Mouse (Mus musculus) liver, postnatal 0 days (tissue): ENCODE measurements around the gene Atg16l1. TPM values are rescaled to one million over a fixed set of nuclear protein-coding genes. Genes with fewer than 3 reads are reported as not detected.
"Not testable (repeated sequence)": the region's sequence is repeated elsewhere in the genome, so short reads cannot be mapped to it uniquely, and the experiment has no call there.

Source experiments
- ATAC-seq: fragments of 200-750 bp; cut with Nextera tagmentation; 2 replicates; pipeline ENCODE4 v1.8.0; 2017; ENCODE audit warnings: mild to moderate bottlenecking, moderate library complexity
- DNase-seq: peaks from one replicate; pipeline ENCODE4 v3.0.0-alpha.2; 2016
- H3K27ac ChIP-seq: fragments of 300-500 bp; sonication (generic); 2 replicates; pipeline ENCODE4 v1.5.1; 2014; ENCODE audit warnings: antibody characterized with exemption, moderate library complexity, mild to moderate bottlenecking, low read depth
- H3K27me3 ChIP-seq: fragments of 300-500 bp; sonication (generic); 2 replicates; pipeline ENCODE4 v1.6.1; 2014; ENCODE audit warnings: low read length, control low read depth, mixed read lengths; ENCODE audit not compliant: insufficient read depth
- H3K36me3 ChIP-seq: fragments of 300-500 bp; sonication (generic); replicated peaks from 2 replicates; pipeline ENCODE4 v1.6.1; 2014; ENCODE audit warnings: mild to moderate bottlenecking, control low read depth, low read length, moderate library complexity, mixed read lengths; ENCODE audit not compliant: insufficient read depth
- H3K4me1 ChIP-seq: fragments of 300-500 bp; sonication (generic); 2 replicates; pipeline ENCODE4 v1.6.1; 2014; ENCODE audit warnings: antibody characterized with exemption, mild to moderate bottlenecking, control low read depth; ENCODE audit not compliant: insufficient read depth
- H3K4me2 ChIP-seq: fragments of 300-500 bp; sonication (generic); 2 replicates; pipeline ENCODE4 v1.6.1; 2014; ENCODE audit warnings: low read depth, mild to moderate bottlenecking, low read length, moderate library complexity, mixed read lengths
- H3K4me3 ChIP-seq: fragments of 300-500 bp; sonication (generic); 2 replicates; pipeline ENCODE4 v1.5.1; 2014; ENCODE audit warnings: low read depth, low read length
- H3K9ac ChIP-seq: fragments of 300-500 bp; sonication (generic); replicated peaks from 2 replicates; pipeline ENCODE4 v1.6.1; 2014; ENCODE audit warnings: mild to moderate bottlenecking, moderate library complexity
- H3K9me3 ChIP-seq: fragments of 300-500 bp; sonication (generic); 2 replicates; pipeline ENCODE4 v1.6.1; 2016; ENCODE audit warnings: mild to moderate bottlenecking, control low read depth, low read length, mixed read lengths
- CTCF ChIP-seq: sonication (generic); IDR thresholded peaks from 2 replicates; pipeline ENCODE4 v1.5.1; 2016; ENCODE audit warnings: antibody characterized with exemption, low read depth
- EP300 ChIP-seq: IDR thresholded peaks from 2 replicates; pipeline ENCODE4 v1.6.1; 2016; ENCODE audit warnings: antibody characterized with exemption, low read depth, mild to moderate bottlenecking
- WGBS: fragments of 180-500 bp; shearing (Covaris S2); extraction: QIAGEN DNeasy Blood & Tissue Kit; methylation state at CpG from one replicate; pipeline ENCODE4 v1.1.7; 2014; ENCODE audit not compliant: insufficient replicate concordance; 5-methylcytosine and 5-hydroxymethylcytosine counted together
- polyA plus RNA-seq: library from polyadenylated mRNA; unstranded; fragments of >200 nt; fragmentation: Nextera tagmentation; extraction: Ambion mirVana; gene quantifications from 2 replicates; pipeline ENCODE4 v1.2.1, GENCODE M21; 2015

The Atg16l1 gene
- polyA plus RNA-seq, 1 experiment from 2014 or later = 18.6 TPM

- WGBS = 71% methylated on average over 10 of the region's 10 CpGs
- DNase-seq (no peak), ATAC-seq (no peak)
- peaks cover 10% of the 10 kb centered on the region for H3K4me1 ChIP-seq
- H3K9me3 ChIP-seq = no peaks in the 10 kb centered on the region
- no peaks in the 10 kb centered on the region for H3K36me3 ChIP-seq
- no peak overlapping the region for H3K9ac ChIP-seq
- no peak overlapping the region for H3K4me3 ChIP-seq
- no peak overlapping the region for H3K27ac ChIP-seq
- H3K4me2 ChIP-seq = no peak overlapping the region
- TF ChIP-seq CTCF (no peak), EP300 (no peak)
- H3K27me3 ChIP-seq = no peaks in the 10 kb centered on the region
Observed at GRCm38 (mm10) chr1:87824420-87824995, 68.8 kb downstream of the Atg16l1 start.

DNA sequence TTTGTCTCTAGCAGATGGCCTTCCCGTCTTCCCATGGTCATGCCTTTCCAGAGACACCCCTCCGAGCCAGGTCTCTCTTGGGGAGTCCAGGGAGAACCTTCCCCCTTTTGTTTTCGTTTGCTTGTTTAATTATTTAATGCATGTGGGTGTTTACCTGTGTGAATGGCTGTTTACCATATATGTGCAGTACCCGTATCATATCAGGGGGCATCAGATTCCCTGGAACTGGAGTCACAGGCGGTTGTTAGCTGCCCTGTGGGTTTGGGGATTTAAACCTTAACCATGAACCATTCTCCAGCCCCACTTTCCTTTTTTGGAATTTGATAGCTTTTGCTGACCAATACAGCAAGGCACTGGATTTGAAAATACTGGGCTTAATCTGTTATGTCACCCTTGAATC, 69.6 kb downstream of the Atg16l1 start:
- H3K9me3 ChIP-seq = no peaks in the 10 kb centered on the region

GRCm38 (mm10) chr1:87825991-87826390, 70.3 kb downstream of the Atg16l1 start:
- DNase-seq (no peak), ATAC-seq (no peak)
- no peak overlapping the region for H3K4me3 ChIP-seq
- TF ChIP-seq EP300 (no peak), CTCF (no peak)
- H3K27ac ChIP-seq = no peak overlapping the region
- H3K9me3 ChIP-seq = no peaks in the 10 kb centered on the region
- no peaks in the 10 kb centered on the region for H3K27me3 ChIP-seq
- no peak overlapping the region for H3K4me2 ChIP-seq
- no peaks in the 10 kb centered on the region for H3K36me3 ChIP-seq
- peaks cover 16% of the 10 kb centered on the region for H3K4me1 ChIP-seq
- 70% methylated on average over 6 of the region's 6 CpGs for WGBS
- H3K9ac ChIP-seq = no peak overlapping the region

More for the DNA sequence above, 69.6 kb downstream of the Atg16l1 start:
- no peak overlapping the region for H3K27ac ChIP-seq
- no peak for ATAC-seq
- peaks cover 16% of the 10 kb centered on the region for H3K4me1 ChIP-seq
- no peaks in the 10 kb centered on the region for H3K27me3 ChIP-seq
- H3K4me3 ChIP-seq = no peak overlapping the region
- no peaks in the 10 kb centered on the region for H3K36me3 ChIP-seq
- no peak overlapping the region for H3K9ac ChIP-seq
- 79% methylated on average over 5 of the region's 5 CpGs for whole genome bisulfite sequencing
- no peak for TF ChIP-seq CTCF
- no peak for TF ChIP-seq EP300
- DNase-seq = no peak
- H3K4me2 ChIP-seq = no peak overlapping the region

- DNase-seq = no peak
Observed at GRCm38 (mm10) chr1:87826474-87826873, 70.8 kb downstream of the Atg16l1 start.

GRCm38 (mm10) chr1:87827476-87827875, 71.8 kb downstream of the Atg16l1 start:
- not testable (repeated sequence) for H3K36me3 ChIP-seq, H3K9ac ChIP-seq, H3K9me3 ChIP-seq, H3K4me3 ChIP-seq, H3K4me2 ChIP-seq, ATAC-seq, H3K27me3 ChIP-seq, DNase-seq
- H3K4me1 ChIP-seq = peaks cover 16% of the 10 kb centered on the region
- WGBS = 74% methylated on average over 1 of the region's 1 CpGs
- 0 out of 2 replicates have a peak overlapping the region, but pooled peaks have one; percentile 86 for H3K27ac ChIP-seq

More at GRCm38 (mm10) chr1:87826474-87826873, 70.8 kb downstream of the Atg16l1 start:
- Histone ChIP-seq H3K27ac (no peak overlapping the region), H3K9me3 (no peaks in the 10 kb centered on the region), H3K4me2 (no peak overlapping the region), H3K4me3 (no peak overlapping the region), H3K36me3 (no peaks in the 10 kb centered on the region), H3K4me1 (peaks cover 16% of the 10 kb centered on the region), H3K9ac (no peak overlapping the region), H3K27me3 (no peaks in the 10 kb centered on the region)
- 71% methylated on average over 2 of the region's 2 CpGs for WGBS
- TF ChIP-seq EP300 = no peak
- no peak for TF ChIP-seq CTCF
- no peak for ATAC-seq

GRCm38 (mm10) chr1:87828185-87828584, 72.5 kb downstream of the Atg16l1 start:
- ATAC-seq (peak; percentile 52), DNase-seq (peak; percentile 56)
- Histone ChIP-seq H3K9ac (no peak overlapping the region), H3K4me1 (peaks cover 16% of the 10 kb centered on the region), H3K9me3 (no peaks in the 10 kb centered on the region), H3K27ac (peak overlapping the region; percentile 86), H3K27me3 (no peaks in the 10 kb centered on the region), H3K4me2 (peak overlapping the region; percentile 27), H3K36me3 (no peaks in the 10 kb centered on the region), H3K4me3 (no peak overlapping the region)
- WGBS = 31% methylated on average over 9 of the region's 9 CpGs
- TF ChIP-seq EP300 = no peak; the same call in 1 of the 2 replicates
- no peak for TF ChIP-seq CTCF
